Mouse (Mus musculus): ENCODE data around the gene Atg10. TPM values are rescaled to one million over a fixed set of nuclear protein-coding genes. Genes with fewer than 3 reads are reported as not detected.

The Atg10 gene
- total and polyA plus RNA-seq, 2 experiments from 2014 or later, result 6.7 to 41.8 TPM

DNA sequence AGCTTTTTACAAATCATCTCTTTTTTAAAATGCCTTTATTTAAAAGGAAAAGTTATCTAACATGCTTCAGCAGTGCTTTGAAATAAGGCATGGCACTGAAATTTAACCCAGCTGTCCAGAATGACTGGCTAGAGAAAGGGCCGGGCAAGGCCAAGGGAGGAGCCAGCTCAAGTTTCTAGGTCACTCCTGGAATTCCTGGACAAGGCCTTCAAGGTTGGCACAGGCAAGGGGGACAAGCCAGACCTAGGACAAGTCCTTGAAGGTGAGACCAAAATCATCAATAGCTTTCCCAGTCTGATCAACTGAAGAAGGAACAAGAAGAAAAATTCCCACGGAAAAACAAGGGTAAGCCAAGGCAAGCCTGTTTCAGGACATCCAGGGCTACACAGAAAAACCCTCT lies 63.9 kb downstream of the Atg10 start:
- no peak overlapping the region for H3K4me3 ChIP-seq (ENCODE audit: low read depth, low read length)
- H3K27me3 ChIP-seq (ENCODE audit: control insufficient read depth, insufficient read depth, low read length), result no peaks in the 10 kb centered on the region
- no peak overlapping the region for H3K9ac ChIP-seq (replicated peaks; ENCODE audit: low read depth, low read length)
- ATAC-seq (ENCODE audit: insufficient read depth, low read depth) (no peak), DNase-seq (ENCODE audit: low spot score) (no peak)
- 64% methylated on average over 2 of the region's 2 CpGs for WGBS
- peaks cover 8% of the 10 kb centered on the region; the same call in 1 of the 2 replicates for H3K4me1 ChIP-seq (ENCODE audit: control insufficient read depth, insufficient read depth)
- H3K27ac ChIP-seq (ENCODE audit: low read depth), result no peak overlapping the region
- no peaks in the 10 kb centered on the region for H3K9me3 ChIP-seq (replicated peaks; ENCODE audit: control insufficient read depth, low read length)
- TF ChIP-seq CTCF (IDR thresholded peaks at IDR 0.05; ENCODE audit: low read depth) (no peak), EP300 (IDR thresholded peaks at IDR 0.05; ENCODE audit: low read depth) (no peak)
- H3K4me2 ChIP-seq (ENCODE audit: low read depth, low read length), result no peak overlapping the region
- no peaks in the 10 kb centered on the region for H3K36me3 ChIP-seq (replicated peaks; ENCODE audit: control insufficient read depth, insufficient read depth, low read length)

- H3K4me3 ChIP-seq (ENCODE audit: low read depth, low read length), result no peak overlapping the region
- no peak for DNase-seq (ENCODE audit: low spot score)
- no peak overlapping the region for H3K9ac ChIP-seq (replicated peaks; ENCODE audit: low read depth, low read length)
- TF ChIP-seq CTCF (IDR thresholded peaks at IDR 0.05; ENCODE audit: low read depth) (no peak), EP300 (IDR thresholded peaks at IDR 0.05; ENCODE audit: low read depth) (no peak)
- no peak for ATAC-seq (ENCODE audit: insufficient read depth, low read depth)
- 85% methylated on average over 4 of the region's 4 CpGs for WGBS
- no peak overlapping the region for H3K27ac ChIP-seq (ENCODE audit: low read depth)
- H3K4me2 ChIP-seq (ENCODE audit: low read depth, low read length), result no peak overlapping the region
- H3K36me3 ChIP-seq (replicated peaks; ENCODE audit: control insufficient read depth, insufficient read depth, low read length), result no peaks in the 10 kb centered on the region
- no peaks in the 10 kb centered on the region for H3K27me3 ChIP-seq (ENCODE audit: control insufficient read depth, insufficient read depth, low read length)
- H3K4me1 ChIP-seq (ENCODE audit: control insufficient read depth, insufficient read depth), result no peaks in the 10 kb centered on the region
- no peaks in the 10 kb centered on the region for H3K9me3 ChIP-seq (replicated peaks; ENCODE audit: control insufficient read depth, low read length)
These were observed 65.8 kb downstream of the Atg10 start for GRCm38 (mm10) chr13:91157941-91158340.

DNA sequence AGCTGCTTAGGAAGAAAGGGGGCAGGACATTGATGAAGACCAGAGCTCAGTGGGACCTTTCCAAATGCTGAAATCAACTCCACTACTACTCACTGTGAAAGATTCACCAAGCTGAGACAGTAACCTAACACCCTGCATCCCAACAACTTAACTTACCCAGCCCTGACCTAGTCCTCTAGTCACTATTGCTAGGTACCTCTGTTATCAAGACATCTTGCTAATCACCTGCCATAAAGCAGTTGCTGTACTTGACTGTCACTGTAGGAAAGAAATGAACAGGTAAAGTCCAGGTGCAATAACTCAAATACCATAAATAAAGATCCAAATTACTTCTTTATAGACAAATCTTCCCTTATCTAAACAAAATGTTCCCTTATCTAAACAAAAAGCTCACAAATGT lies 66.3 kb downstream of the Atg10 start:
- no peaks in the 10 kb centered on the region for H3K9me3 ChIP-seq (replicated peaks; ENCODE audit: control insufficient read depth, low read length)
- no peaks in the 10 kb centered on the region for H3K27me3 ChIP-seq (ENCODE audit: control insufficient read depth, insufficient read depth, low read length)
- H3K36me3 ChIP-seq (replicated peaks; ENCODE audit: control insufficient read depth, insufficient read depth, low read length), result no peaks in the 10 kb centered on the region
- H3K4me2 ChIP-seq (ENCODE audit: low read depth, low read length), result no peak overlapping the region
- H3K27ac ChIP-seq (ENCODE audit: low read depth), result no peak overlapping the region
- H3K9ac ChIP-seq (replicated peaks; ENCODE audit: low read depth, low read length), result no peak overlapping the region
- DNase-seq (ENCODE audit: low spot score), result no peak
- no peak overlapping the region for H3K4me3 ChIP-seq (ENCODE audit: low read depth, low read length)
- H3K4me1 ChIP-seq (ENCODE audit: control insufficient read depth, insufficient read depth), result no peaks in the 10 kb centered on the region
- ATAC-seq (ENCODE audit: insufficient read depth, low read depth), result no peak
- TF ChIP-seq CTCF (IDR thresholded peaks at IDR 0.05; ENCODE audit: low read depth) (no peak), EP300 (IDR thresholded peaks at IDR 0.05; ENCODE audit: low read depth) (no peak)

DNA sequence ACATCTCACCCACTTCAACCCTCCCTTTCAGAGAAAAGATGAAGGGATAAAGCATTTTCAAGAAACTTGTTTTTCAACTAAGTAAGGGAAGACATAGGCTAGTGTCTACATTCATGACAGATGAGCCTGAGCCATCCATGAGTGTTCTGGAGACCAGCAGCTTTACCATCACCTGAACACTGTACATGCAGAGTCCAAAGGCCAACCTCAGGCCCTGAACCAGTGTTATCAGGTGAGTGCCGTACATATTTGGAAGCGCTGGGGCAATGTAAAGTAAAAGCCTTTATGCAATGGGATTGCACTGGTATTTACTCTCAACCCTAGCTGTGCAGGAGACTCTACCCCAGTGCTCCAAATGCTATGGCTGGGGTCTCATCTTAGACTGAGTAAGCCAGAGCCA lies 66.8 kb downstream of the Atg10 start:
- H3K27me3 ChIP-seq (ENCODE audit: control insufficient read depth, insufficient read depth, low read length), result no peaks in the 10 kb centered on the region
- H3K4me1 ChIP-seq (ENCODE audit: control insufficient read depth, insufficient read depth), result no peaks in the 10 kb centered on the region
- ATAC-seq (ENCODE audit: insufficient read depth, low read depth), result no peak
- H3K9me3 ChIP-seq (replicated peaks; ENCODE audit: control insufficient read depth, low read length), result no peaks in the 10 kb centered on the region
- H3K4me3 ChIP-seq (ENCODE audit: low read depth, low read length), result no peak overlapping the region
- TF ChIP-seq EP300 (IDR thresholded peaks at IDR 0.05; ENCODE audit: low read depth) (no peak), CTCF (IDR thresholded peaks at IDR 0.05; ENCODE audit: low read depth) (no peak)
- no peak overlapping the region for H3K27ac ChIP-seq (ENCODE audit: low read depth)
- no peaks in the 10 kb centered on the region for H3K36me3 ChIP-seq (replicated peaks; ENCODE audit: control insufficient read depth, insufficient read depth, low read length)
- WGBS, result 97% methylated on average over 2 of the region's 2 CpGs
- H3K4me2 ChIP-seq (ENCODE audit: low read depth, low read length), result no peak overlapping the region
- H3K9ac ChIP-seq (replicated peaks; ENCODE audit: low read depth, low read length), result no peak overlapping the region
- DNase-seq (ENCODE audit: low spot score), result no peak

GRCm38 (mm10) chr13:91156308-91156707 lies 67.5 kb downstream of the Atg10 start:
- no peak for ATAC-seq (ENCODE audit: insufficient read depth, low read depth)
- 84% methylated on average over 5 of the region's 5 CpGs for WGBS
- H3K9me3 ChIP-seq (replicated peaks; ENCODE audit: control insufficient read depth, low read length), result no peaks in the 10 kb centered on the region

GRCm38 (mm10) chr13:91155429-91156207 lies 68.2 kb downstream of the Atg10 start:
- no peak for DNase-seq (ENCODE audit: low spot score)
- Histone ChIP-seq H3K9me3 (replicated peaks; ENCODE audit: control insufficient read depth, low read length) (no peaks in the 10 kb centered on the region), H3K36me3 (replicated peaks; ENCODE audit: control insufficient read depth, insufficient read depth, low read length) (no peaks in the 10 kb centered on the region), H3K27ac (ENCODE audit: low read depth) (no peak overlapping the region), H3K9ac (replicated peaks; ENCODE audit: low read depth, low read length) (no peak overlapping the region), H3K27me3 (ENCODE audit: control insufficient read depth, insufficient read depth, low read length) (no peaks in the 10 kb centered on the region), H3K4me1 (ENCODE audit: control insufficient read depth, insufficient read depth) (no peaks in the 10 kb centered on the region), H3K4me2 (ENCODE audit: low read depth, low read length) (no peak overlapping the region), H3K4me3 (ENCODE audit: low read depth, low read length) (no peak overlapping the region)
- ATAC-seq (ENCODE audit: insufficient read depth, low read depth), result no peak
- WGBS, result 78% methylated on average over 4 of the region's 4 CpGs
- TF ChIP-seq CTCF (IDR thresholded peaks at IDR 0.05; ENCODE audit: low read depth) (no peak), EP300 (IDR thresholded peaks at IDR 0.05; ENCODE audit: low read depth) (no peak)

More at GRCm38 (mm10) chr13:91156308-91156707, 67.5 kb downstream of the Atg10 start:
- DNase-seq (ENCODE audit: low spot score), result no peak
- H3K4me1 ChIP-seq (ENCODE audit: control insufficient read depth, insufficient read depth), result no peaks in the 10 kb centered on the region
- no peaks in the 10 kb centered on the region for H3K36me3 ChIP-seq (replicated peaks; ENCODE audit: control insufficient read depth, insufficient read depth, low read length)
- H3K9ac ChIP-seq (replicated peaks; ENCODE audit: low read depth, low read length), result no peak overlapping the region
- TF ChIP-seq EP300 (IDR thresholded peaks at IDR 0.05; ENCODE audit: low read depth) (no peak), CTCF (IDR thresholded peaks at IDR 0.05; ENCODE audit: low read depth) (no peak)
- no peaks in the 10 kb centered on the region for H3K27me3 ChIP-seq (ENCODE audit: control insufficient read depth, insufficient read depth, low read length)
- no peak overlapping the region for H3K4me2 ChIP-seq (ENCODE audit: low read depth, low read length)
- no peak overlapping the region for H3K27ac ChIP-seq (ENCODE audit: low read depth)
- no peak overlapping the region for H3K4me3 ChIP-seq (ENCODE audit: low read depth, low read length)

All from heart, postnatal 0 days (tissue).